Mouse (Mus musculus): Measurements from ENCODE around the gene Anapc16. TPM values are rescaled to one million over a fixed set of nuclear protein-coding genes. Genes with fewer than 3 reads are reported as not detected.

The Anapc16 gene
- polyA plus RNA-seq, 1 experiment from 2014 or later: 90.4 TPM

- ATAC-seq (ENCODE audit: insufficient read depth, low FRiP score, low TSS enrichment): no peak
- no peak overlapping the region for H3K9ac ChIP-seq (ENCODE audit: low read length)
- 69% methylated on average over 11 of the region's 11 CpGs for WGBS
Observed at GRCm38 (mm10) chr10:59978873-59979743, 23.8 kb downstream of the Anapc16 start.

GRCm38 (mm10) chr10:59978401-59978800 lies 24.5 kb downstream of the Anapc16 start:
- Histone ChIP-seq H3K9me3 (ENCODE audit: control insufficient read depth, low read length) (no peaks in the 10 kb centered on the region), H3K4me2 (ENCODE audit: low read depth) (no peak overlapping the region), H3K27ac (ENCODE audit: low read depth, low read length) (no peak overlapping the region), H3K4me1 (ENCODE audit: control insufficient read depth, insufficient read depth, low read length) (peaks cover 11% of the 10 kb centered on the region), H3K27me3 (ENCODE audit: control insufficient read depth, insufficient read depth, low read length) (no peaks in the 10 kb centered on the region), H3K4me3 (ENCODE audit: low read depth, low read length) (no peak overlapping the region), H3K9ac (ENCODE audit: low read length) (no peak overlapping the region), H3K36me3 (ENCODE audit: control insufficient read depth, insufficient read depth, low read length) (no peaks in the 10 kb centered on the region)
- DNase-seq (ENCODE audit: low spot score): no peak
- 84% methylated on average over 2 of the region's 2 CpGs for WGBS
- ATAC-seq (ENCODE audit: insufficient read depth, low FRiP score, low TSS enrichment): no peak

More at GRCm38 (mm10) chr10:59978873-59979743, 23.8 kb downstream of the Anapc16 start:
- no peak overlapping the region for H3K4me3 ChIP-seq (ENCODE audit: low read depth, low read length)
- DNase-seq (ENCODE audit: low spot score): no peak
- no peaks in the 10 kb centered on the region for H3K36me3 ChIP-seq (ENCODE audit: control insufficient read depth, insufficient read depth, low read length)
- no peaks in the 10 kb centered on the region for H3K9me3 ChIP-seq (ENCODE audit: control insufficient read depth, low read length)
- H3K4me2 ChIP-seq (ENCODE audit: low read depth): no peak overlapping the region
- H3K27me3 ChIP-seq (ENCODE audit: control insufficient read depth, insufficient read depth, low read length): no peaks in the 10 kb centered on the region
- peaks cover 11% of the 10 kb centered on the region for H3K4me1 ChIP-seq (ENCODE audit: control insufficient read depth, insufficient read depth, low read length)
- H3K27ac ChIP-seq (ENCODE audit: low read depth, low read length): no peak overlapping the region

GRCm38 (mm10) chr10:59977715-59978343 lies 25.1 kb downstream of the Anapc16 start:
- no peak overlapping the region for H3K4me2 ChIP-seq (ENCODE audit: low read depth)
- H3K9ac ChIP-seq (ENCODE audit: low read length): no peak overlapping the region
- DNase-seq (ENCODE audit: low spot score): no peak
- H3K9me3 ChIP-seq (ENCODE audit: control insufficient read depth, low read length): no peaks in the 10 kb centered on the region
- no peak overlapping the region for H3K27ac ChIP-seq (ENCODE audit: low read depth, low read length)
- ATAC-seq (ENCODE audit: insufficient read depth, low FRiP score, low TSS enrichment): no peak
- no peaks in the 10 kb centered on the region for H3K36me3 ChIP-seq (ENCODE audit: control insufficient read depth, insufficient read depth, low read length)
- H3K4me1 ChIP-seq (ENCODE audit: control insufficient read depth, insufficient read depth, low read length): peaks cover 11% of the 10 kb centered on the region
- no peaks in the 10 kb centered on the region for H3K27me3 ChIP-seq (ENCODE audit: control insufficient read depth, insufficient read depth, low read length)
- 91% methylated on average over 5 of the region's 5 CpGs for WGBS
- H3K4me3 ChIP-seq (ENCODE audit: low read depth, low read length): no peak overlapping the region

- WGBS: 36% methylated on average over 2 of the region's 4 CpGs
Observed at GRCm38 (mm10) chr10:59977141-59977540, 25.8 kb downstream of the Anapc16 start.

GRCm38 (mm10) chr10:59974786-59975185 lies 28.1 kb downstream of the Anapc16 start:
- ATAC-seq (ENCODE audit: insufficient read depth, low FRiP score, low TSS enrichment) (no peak), DNase-seq (ENCODE audit: low spot score) (no peak)
- no peaks in the 10 kb centered on the region for H3K27me3 ChIP-seq (ENCODE audit: control insufficient read depth, insufficient read depth, low read length)
- H3K27ac ChIP-seq (ENCODE audit: low read depth, low read length): 0 out of 2 replicates have a peak overlapping the region, but pooled peaks have one; percentile 9
- no peak overlapping the region for H3K4me2 ChIP-seq (ENCODE audit: low read depth)
- no peak overlapping the region for H3K4me3 ChIP-seq (ENCODE audit: low read depth, low read length)
- H3K9me3 ChIP-seq (ENCODE audit: control insufficient read depth, low read length): no peaks in the 10 kb centered on the region
- H3K36me3 ChIP-seq (ENCODE audit: control insufficient read depth, insufficient read depth, low read length): no peaks in the 10 kb centered on the region
- peaks cover 18% of the 10 kb centered on the region for H3K4me1 ChIP-seq (ENCODE audit: control insufficient read depth, insufficient read depth, low read length)
- no peak overlapping the region for H3K9ac ChIP-seq (ENCODE audit: low read length)
- 63% methylated on average over 3 of the region's 3 CpGs for WGBS

More at GRCm38 (mm10) chr10:59977141-59977540, 25.8 kb downstream of the Anapc16 start:
- Histone ChIP-seq H3K9me3 (ENCODE audit: control insufficient read depth, low read length) (no peaks in the 10 kb centered on the region), H3K4me2 (ENCODE audit: low read depth) (no peak overlapping the region), H3K9ac (ENCODE audit: low read length) (no peak overlapping the region), H3K27ac (ENCODE audit: low read depth, low read length) (no peak overlapping the region), H3K4me3 (ENCODE audit: low read depth, low read length) (no peak overlapping the region), H3K36me3 (ENCODE audit: control insufficient read depth, insufficient read depth, low read length) (no peaks in the 10 kb centered on the region), H3K27me3 (ENCODE audit: control insufficient read depth, insufficient read depth, low read length) (no peaks in the 10 kb centered on the region), H3K4me1 (ENCODE audit: control insufficient read depth, insufficient read depth, low read length) (peaks cover 11% of the 10 kb centered on the region)
- DNase-seq (ENCODE audit: low spot score) (no peak), ATAC-seq (ENCODE audit: insufficient read depth, low FRiP score, low TSS enrichment) (no peak)

GRCm38 (mm10) chr10:59974191-59974664 lies 28.7 kb downstream of the Anapc16 start:
- no peaks in the 10 kb centered on the region for H3K27me3 ChIP-seq (ENCODE audit: control insufficient read depth, insufficient read depth, low read length)
- H3K9me3 ChIP-seq (ENCODE audit: control insufficient read depth, low read length): no peaks in the 10 kb centered on the region
- H3K4me3 ChIP-seq (ENCODE audit: low read depth, low read length): no peak overlapping the region
- no peaks in the 10 kb centered on the region for H3K36me3 ChIP-seq (ENCODE audit: control insufficient read depth, insufficient read depth, low read length)
- 0 out of 2 replicates have a peak overlapping the region, but pooled peaks have one; percentile 9 for H3K27ac ChIP-seq (ENCODE audit: low read depth, low read length)
- 0 out of 2 replicates have a peak overlapping the region, but pooled peaks have one; percentile 23 for H3K9ac ChIP-seq (ENCODE audit: low read length)
- no peak overlapping the region for H3K4me2 ChIP-seq (ENCODE audit: low read depth)
- DNase-seq (ENCODE audit: low spot score): no peak
- 11% methylated on average over 6 of the region's 6 CpGs for WGBS
- no peak for ATAC-seq (ENCODE audit: insufficient read depth, low FRiP score, low TSS enrichment)
- peaks cover 18% of the 10 kb centered on the region for H3K4me1 ChIP-seq (ENCODE audit: control insufficient read depth, insufficient read depth, low read length)

GRCm38 (mm10) chr10:59973400-59973799 lies 29.5 kb downstream of the Anapc16 start:
- H3K4me3 ChIP-seq (ENCODE audit: low read depth, low read length): no peak overlapping the region
- no peak overlapping the region for H3K9ac ChIP-seq (ENCODE audit: low read length)
- H3K4me2 ChIP-seq (ENCODE audit: low read depth): no peak overlapping the region
- no peaks in the 10 kb centered on the region for H3K36me3 ChIP-seq (ENCODE audit: control insufficient read depth, insufficient read depth, low read length)
- DNase-seq (ENCODE audit: low spot score) (no peak), ATAC-seq (ENCODE audit: insufficient read depth, low FRiP score, low TSS enrichment) (no peak)
- H3K27me3 ChIP-seq (ENCODE audit: control insufficient read depth, insufficient read depth, low read length): no peaks in the 10 kb centered on the region
- no peak overlapping the region for H3K27ac ChIP-seq (ENCODE audit: low read depth, low read length)
- H3K9me3 ChIP-seq (ENCODE audit: control insufficient read depth, low read length): no peaks in the 10 kb centered on the region
- peaks cover 15% of the 10 kb centered on the region for H3K4me1 ChIP-seq (ENCODE audit: control insufficient read depth, insufficient read depth, low read length)
- WGBS: 80% methylated on average over 4 of the region's 4 CpGs

GRCm38 (mm10) chr10:59972999-59973398 lies 29.9 kb downstream of the Anapc16 start:
- H3K9ac ChIP-seq (ENCODE audit: low read length): no peak overlapping the region
- DNase-seq (ENCODE audit: low spot score) (no peak), ATAC-seq (ENCODE audit: insufficient read depth, low FRiP score, low TSS enrichment) (no peak)
- H3K27ac ChIP-seq (ENCODE audit: low read depth, low read length): no peak overlapping the region
- WGBS: 83% methylated on average over 6 of the region's 6 CpGs
- no peak overlapping the region for H3K4me3 ChIP-seq (ENCODE audit: low read depth, low read length)
- H3K4me2 ChIP-seq (ENCODE audit: low read depth): no peak overlapping the region
- H3K36me3 ChIP-seq (ENCODE audit: control insufficient read depth, insufficient read depth, low read length): no peaks in the 10 kb centered on the region
- no peaks in the 10 kb centered on the region for H3K27me3 ChIP-seq (ENCODE audit: control insufficient read depth, insufficient read depth, low read length)
- H3K9me3 ChIP-seq (ENCODE audit: control insufficient read depth, low read length): no peaks in the 10 kb centered on the region
- peaks cover 15% of the 10 kb centered on the region for H3K4me1 ChIP-seq (ENCODE audit: control insufficient read depth, insufficient read depth, low read length)
